Comparison of ENCODE assay signal across 13 mouse cellular contexts in the genomic region with DNA sequence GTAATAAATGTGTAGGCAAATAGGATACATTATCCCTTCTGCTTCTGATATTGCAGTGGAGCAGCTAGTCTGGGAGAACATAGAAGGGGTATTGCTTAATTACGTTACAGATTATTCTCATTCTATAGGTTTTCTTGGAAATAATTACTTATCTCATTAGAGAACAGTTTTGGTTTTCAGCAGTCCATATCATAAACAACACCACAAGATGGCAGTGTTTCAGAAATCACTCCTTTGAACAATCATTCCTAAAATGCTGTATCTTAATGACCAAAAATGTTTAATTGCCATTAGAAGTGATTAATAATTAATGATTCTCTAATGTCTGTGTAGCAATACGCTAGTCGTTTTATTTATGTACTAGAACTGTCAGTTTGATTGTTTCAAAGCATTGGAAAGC.
DNase-seq lines count a peak whose midpoint lies in the region; ATAC-seq and TF ChIP-seq lines count a peak whose summit lies in the region.
"Had no signal": no experiment of that assay in that cellular context is flagged by ENCODE, and none has a peak within 500 bp of the region (broad histone marks: within the 10 kb centered on the region; RNA-seq: fewer than 3 reads in every experiment).

No protein-coding gene starts in this region.

- ATAC-seq in forebrain, embryonic 14.5 days = peak; percentile 29; the same call in 1 of the 2 replicates
- no peak for ATAC-seq in forebrain, embryonic 11.5 days (replicated peaks; ENCODE audit: low FRiP score)
- 0 out of 2 replicates have a peak, but pooled peaks have one; percentile 42 for ATAC-seq in midbrain, embryonic 15.5 days (replicated peaks)
- no peak for ATAC-seq in liver, embryonic 11.5 days (replicated peaks; ENCODE audit: low FRiP score)
- ATAC-seq: liver, postnatal 0 days had no signal

- no peaks in the 10 kb centered on the region for H3K27me3 ChIP-seq in forebrain, embryonic 14.5 days (replicated peaks; ENCODE audit: control insufficient read depth, insufficient read depth, low read length)
- no peaks in the 10 kb centered on the region for H3K27me3 ChIP-seq in forebrain, embryonic 11.5 days (ENCODE audit: control insufficient read depth, insufficient read depth, low read length)
- H3K27me3 ChIP-seq in MEL (ENCODE audit: control insufficient read depth in 1 of 2, insufficient read depth in 2 of 2, low read length in 2 of 2) = no peaks in the 10 kb centered on the region
- no peaks in the 10 kb centered on the region for H3K27me3 ChIP-seq in midbrain, embryonic 15.5 days (replicated peaks)
- no peaks in the 10 kb centered on the region for H3K27me3 ChIP-seq in liver, embryonic 11.5 days (replicated peaks; ENCODE audit: control insufficient read depth, insufficient read depth, low read length)
- H3K27me3 ChIP-seq: heart, embryonic 15.5 days had no signal

- H3K36me3 ChIP-seq in forebrain, embryonic 14.5 days (ENCODE audit: control insufficient read depth, insufficient read depth, low read length) = no peaks in the 10 kb centered on the region
- no peaks in the 10 kb centered on the region for H3K36me3 ChIP-seq in forebrain, embryonic 11.5 days (ENCODE audit: control insufficient read depth, insufficient read depth, low read length)
- H3K36me3 ChIP-seq in MEL (ENCODE audit: control insufficient read depth in 1 of 2, insufficient read depth in 2 of 2, low read length in 2 of 2) = no peaks in the 10 kb centered on the region
- no peaks in the 10 kb centered on the region for H3K36me3 ChIP-seq in midbrain, embryonic 15.5 days (replicated peaks)
- H3K36me3 ChIP-seq in liver, embryonic 11.5 days (ENCODE audit: control insufficient read depth, insufficient read depth, low read length) = no peaks in the 10 kb centered on the region
- H3K36me3 ChIP-seq: heart, embryonic 15.5 days had no signal

- no peak overlapping the region for H3K9ac ChIP-seq in forebrain, embryonic 14.5 days (ENCODE audit: low read length)
- H3K9ac ChIP-seq in forebrain, embryonic 11.5 days (ENCODE audit: low read length) = no peak overlapping the region
- H3K9ac ChIP-seq in MEL (ENCODE audit: control insufficient read depth, low read depth, low read length, poor library complexity, severe bottlenecking) = no peak overlapping the region
- no peak overlapping the region for H3K9ac ChIP-seq in midbrain, embryonic 15.5 days
- H3K9ac ChIP-seq in liver, embryonic 11.5 days (ENCODE audit: low read depth, low read length) = no peak overlapping the region
- H3K9ac ChIP-seq: heart, embryonic 15.5 days; liver, postnatal 0 days had no signal

- WGBS in forebrain, embryonic 14.5 days = 31% methylated on average over 3 of the region's 3 CpGs
- WGBS in forebrain, embryonic 11.5 days = 51% methylated on average over 3 of the region's 3 CpGs
- 44% methylated on average over 3 of the region's 3 CpGs for WGBS in midbrain, embryonic 15.5 days
- 57% methylated on average over 3 of the region's 3 CpGs for WGBS in liver, embryonic 11.5 days

- intact Hi-C loops in left cerebral cortex, adult 2 months (cut with DNase I) = loop anchor here (2.0 to 10.0 kb wide), 3 partner anchors 373 to 875 kb away; no protein-coding TSS in a partner anchor
- intact Hi-C loops in left cerebral cortex, postnatal 36 days (cut with DNase I) = loop anchor here (2.0 kb wide), 1 partner anchor 375 kb away; the partner anchor contains the start of gene Kcnd2

- DNase-seq in forebrain, embryonic 14.5 days (ENCODE audit: low spot score) = peak; percentile 58
- no peak for DNase-seq in forebrain, embryonic 11.5 days (ENCODE audit: low spot score)
- DNase-seq in left cerebral cortex, adult 2 months (ENCODE audit: extremely low spot score in 1 of 2, low spot score in 2 of 2) = no peak
- no peak for DNase-seq in left cerebral cortex, postnatal 36 days (ENCODE audit: low spot score in 2 of 2)
- peak; percentile 6 for DNase-seq in MEL (ENCODE audit: low read depth, low spot score)
- DNase-seq in thymus, postnatal 4 days = no peak
- no peak for DNase-seq in liver, embryonic 11.5 days (ENCODE audit: low spot score)
- DNase-seq: adrenal gland, postnatal 36 days; cerebellum, adult 8-10 months; gastrocnemius, postnatal 10 days; liver, postnatal 0 days had no signal

- no peak overlapping the region for H3K4me2 ChIP-seq in forebrain, embryonic 14.5 days (ENCODE audit: low read length)
- no peak overlapping the region for H3K4me2 ChIP-seq in forebrain, embryonic 11.5 days (ENCODE audit: low read depth, low read length, severe bottlenecking)
- H3K4me2 ChIP-seq in midbrain, embryonic 15.5 days = no peak overlapping the region
- H3K4me2 ChIP-seq in liver, embryonic 11.5 days = no peak overlapping the region
- H3K4me2 ChIP-seq: heart, embryonic 15.5 days had no signal

- H3K9me3 ChIP-seq in forebrain, embryonic 14.5 days (replicated peaks; ENCODE audit: control insufficient read depth, low read length) = no peaks in the 10 kb centered on the region
- no peaks in the 10 kb centered on the region for H3K9me3 ChIP-seq in forebrain, embryonic 11.5 days (ENCODE audit: control insufficient read depth, low read length)
- H3K9me3 ChIP-seq in MEL (replicated peaks; ENCODE audit: insufficient read depth, low read length) = no peaks in the 10 kb centered on the region
- H3K9me3 ChIP-seq in midbrain, embryonic 15.5 days = no peaks in the 10 kb centered on the region
- no peaks in the 10 kb centered on the region for H3K9me3 ChIP-seq in liver, embryonic 11.5 days (ENCODE audit: control insufficient read depth, low read length)
- H3K9me3 ChIP-seq: heart, embryonic 15.5 days had no signal

- no peak for TF ChIP-seq EP300 in MEL (IDR thresholded peaks at IDR 0.05; ENCODE audit: low read depth in 1 of 2, low read length in 2 of 2)

- H3K4me3 ChIP-seq in forebrain, embryonic 14.5 days (ENCODE audit: low read depth, low read length) = no peak overlapping the region
- H3K4me3 ChIP-seq in forebrain, embryonic 11.5 days (ENCODE audit: low read depth, low read length) = no peak overlapping the region
- H3K4me3 ChIP-seq in left cerebral cortex, adult 2 months = no peak overlapping the region
- no peak overlapping the region for H3K4me3 ChIP-seq in MEL (ENCODE audit: control insufficient read depth in 1 of 2, insufficient read depth in 1 of 2, low read depth in 2 of 2, low read length in 2 of 2)
- no peak overlapping the region for H3K4me3 ChIP-seq in midbrain, embryonic 15.5 days
- H3K4me3 ChIP-seq in liver, embryonic 11.5 days (ENCODE audit: low read depth, low read length) = no peak overlapping the region
- H3K4me3 ChIP-seq: heart, embryonic 15.5 days had no signal

- H3K4me1 ChIP-seq in forebrain, embryonic 14.5 days (ENCODE audit: control insufficient read depth, insufficient read depth, low read length) = no peaks in the 10 kb centered on the region
- H3K4me1 ChIP-seq in forebrain, embryonic 11.5 days (replicated peaks; ENCODE audit: control insufficient read depth, insufficient read depth, low read length) = no peaks in the 10 kb centered on the region
- H3K4me1 ChIP-seq in MEL (ENCODE audit: control insufficient read depth in 1 of 2, insufficient read depth in 2 of 2, low read length in 2 of 2) = no peaks in the 10 kb centered on the region
- H3K4me1 ChIP-seq in midbrain, embryonic 15.5 days = no peaks in the 10 kb centered on the region
- no peaks in the 10 kb centered on the region for H3K4me1 ChIP-seq in liver, embryonic 11.5 days (replicated peaks; ENCODE audit: control insufficient read depth, insufficient read depth, low read length)
- H3K4me1 ChIP-seq: heart, embryonic 15.5 days had no signal

- no peaks in the 10 kb centered on the region for H3K79me2 ChIP-seq in MEL (ENCODE audit: control insufficient read depth, insufficient read depth, low read length, poor library complexity)

- TF ChIP-seq POLR2A in MEL (IDR thresholded peaks at IDR 0.05; ENCODE audit: control insufficient read depth in 1 of 2, insufficient read depth in 1 of 2, low read depth in 1 of 2, low read length in 2 of 2, poor library complexity in 1 of 2) = no peak

- no peak overlapping the region for H3K27ac ChIP-seq in forebrain, embryonic 14.5 days (ENCODE audit: low read depth, low read length)
- H3K27ac ChIP-seq in forebrain, embryonic 11.5 days (ENCODE audit: low read depth, low read length) = no peak overlapping the region
- H3K27ac ChIP-seq in left cerebral cortex, adult 2 months = no peak overlapping the region
- no peak overlapping the region for H3K27ac ChIP-seq in MEL (ENCODE audit: control insufficient read depth, low read depth, low read length)
- H3K27ac ChIP-seq in midbrain, embryonic 15.5 days = no peak overlapping the region
- H3K27ac ChIP-seq in liver, embryonic 11.5 days (ENCODE audit: low read depth, low read length) = no peak overlapping the region
- H3K27ac ChIP-seq: heart, embryonic 15.5 days had no signal

- TF ChIP-seq RAD21 in MEL (IDR thresholded peaks at IDR 0.05; ENCODE audit: low read depth, low read length) = peak; percentile 14

- peak; percentile 67 for TF ChIP-seq CTCF in left cerebral cortex, adult 2 months (IDR thresholded peaks at IDR 0.05)
- peak in 1 of 3 experiments; percentile 41; a peak in 2 of 6 replicates for TF ChIP-seq CTCF in MEL (IDR thresholded peaks at IDR 0.05 in 2 of 3, conservative IDR thresholded peaks at IDR 0.05 in 1 of 3; ENCODE audit: control insufficient read depth in 1 of 3, insufficient read depth in 1 of 3, low read depth in 2 of 3, low read length in 3 of 3, poor library complexity in 1 of 3, severe bottlenecking in 1 of 3)

TF ChIP-seq in MEL, 35 proteins besides CTCF, POLR2A, EP300 and RAD21:
- TF ChIP-seq SMC3 (IDR thresholded peaks at IDR 0.05; ENCODE audit: low read depth, low read length) = peak; percentile 48
- no peak for TF ChIP-seq ZC3H11A (IDR thresholded peaks at IDR 0.05; ENCODE audit: low read depth, low read length)
- TF ChIP-seq ETS1 (IDR thresholded peaks at IDR 0.05; ENCODE audit: low read depth, low read length) = no peak

Comparison
In these comparisons a context has a peak if more than half of its experiments do, and no peak if none do; other contexts are left out.
1. ATAC-seq: peak in forebrain, embryonic 14.5 days (single experiment) and midbrain, embryonic 15.5 days (single experiment); none in forebrain, embryonic 11.5 days (single experiment) and liver, embryonic 11.5 days (single experiment).
2. DNase-seq: peak in forebrain, embryonic 14.5 days (single experiment) and MEL (single experiment); none in forebrain, embryonic 11.5 days (single experiment), left cerebral cortex, adult 2 months (0 of 2), left cerebral cortex, postnatal 36 days (0 of 2), thymus, postnatal 4 days (single experiment) and liver, embryonic 11.5 days (single experiment).